Mouse (Mus musculus) testis, adult 2 months (tissue): ENCODE measurements around the gene Frmd4a.

ENCODE experiments used
- CTCF ChIP-seq: fragments of 200-500 bp; IDR thresholded peaks from 2 replicates; pipeline ENCODE4 v1.5.1; 2012; ENCODE audit warnings: low read depth, mild to moderate bottlenecking, inconsistent platforms, low read length, moderate library complexity; ENCODE audit not compliant: control insufficient read depth, insufficient read depth, insufficient replicate concordance
- POLR2A ChIP-seq: fragments of 200-500 bp; IDR thresholded peaks from 2 replicates; pipeline ENCODE4 v1.6.1; 2012; ENCODE audit warnings: low read depth, mild to moderate bottlenecking, inconsistent platforms, low read length, moderate library complexity; ENCODE audit not compliant: control insufficient read depth

DNA sequence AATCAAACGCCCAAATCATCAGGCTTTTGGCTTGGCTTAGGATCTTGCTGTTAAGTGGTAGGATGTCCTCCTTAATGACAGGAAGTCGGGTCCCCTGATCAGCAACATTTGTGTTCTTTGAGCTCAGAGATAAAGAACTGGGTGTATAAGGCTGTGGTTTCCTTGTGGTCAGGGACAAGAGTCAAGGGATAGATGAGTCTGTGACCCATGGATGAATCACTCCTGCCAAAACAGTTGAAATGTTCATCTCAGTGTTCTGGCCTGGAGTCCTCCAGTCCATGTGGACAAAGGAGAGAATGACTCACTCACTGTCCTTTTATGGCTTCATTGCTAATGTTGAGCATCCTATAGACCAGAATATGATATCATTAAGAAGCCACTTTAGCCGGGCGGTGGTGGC, 300.6 kb downstream of the Frmd4a start:
- TF ChIP-seq CTCF (no peak), POLR2A (no peak)
